ENCODE assay signal across 15 mouse cellular contexts in genomic region chr4:137031319-137031718, GRCm38 (mm10).
"Had no signal": no experiment of that assay in that cellular context is flagged by ENCODE, and none has a peak within 500 bp of the region (broad histone marks: within the 10 kb centered on the region; RNA-seq: fewer than 3 reads in every experiment).

No protein-coding gene starts in this region.

- H3K27ac ChIP-seq: intestine, embryonic 15.5 days; kidney, postnatal 0 days; layer of hippocampus, adult 2 months; limb, embryonic 12.5 days; liver, embryonic 15.5 days; lung, embryonic 15.5 days; midbrain, embryonic 10.5 days; neural tube, embryonic 13.5 days; stomach, embryonic 15.5 days had no signal

- DNase-seq: kidney, adult 9 months; kidney, postnatal 4 days; retina, postnatal 1 day; thymus, postnatal 36 days had no signal

- H3K9ac ChIP-seq: intestine, embryonic 15.5 days; limb, embryonic 12.5 days; liver, embryonic 15.5 days; lung, embryonic 15.5 days; neural tube, embryonic 13.5 days; stomach, embryonic 15.5 days had no signal

- H3K27me3 ChIP-seq: intestine, embryonic 15.5 days; liver, embryonic 15.5 days; lung, embryonic 15.5 days; neural tube, embryonic 13.5 days; stomach, embryonic 15.5 days had no signal

- H3K36me3 ChIP-seq: intestine, embryonic 15.5 days; limb, embryonic 12.5 days; liver, embryonic 15.5 days; lung, embryonic 15.5 days; midbrain, embryonic 10.5 days; neural tube, embryonic 13.5 days; stomach, embryonic 15.5 days had no signal

- H3K9me3 ChIP-seq: intestine, embryonic 15.5 days; limb, embryonic 12.5 days; liver, embryonic 15.5 days; lung, embryonic 15.5 days; midbrain, embryonic 10.5 days; neural tube, embryonic 13.5 days; stomach, embryonic 15.5 days had no signal

- ATAC-seq: intestine, embryonic 15.5 days; midbrain, embryonic 16.5 days had no signal

- H3K4me2 ChIP-seq: intestine, embryonic 15.5 days; limb, embryonic 12.5 days; liver, embryonic 11.5 days; liver, embryonic 15.5 days; lung, embryonic 15.5 days; neural tube, embryonic 13.5 days; stomach, embryonic 15.5 days had no signal

- H3K4me3 ChIP-seq: intestine, embryonic 15.5 days; layer of hippocampus, adult 2 months; limb, embryonic 12.5 days; liver, embryonic 15.5 days; lung, embryonic 15.5 days; midbrain, embryonic 10.5 days; neural tube, embryonic 13.5 days; stomach, embryonic 15.5 days had no signal
